Mouse (Mus musculus) natural killer cell, adult 2 months (primary cell): ENCODE measurements around the gene Cmc2.

Experiments used
- DNase-seq, 2 experiments: peaks; one replicate each; pipeline ENCODE4 v3.0.0; 2022; ENCODE audit warnings: low spot score in 2 of 2

The Cmc2 gene

GRCm38 (mm10) chr8:116905836-116906235, 15.4 kb downstream of the Cmc2 start:
- DNase-seq: no peak

GRCm38 (mm10) chr8:116905252-116905651, 16.0 kb downstream of the Cmc2 start:
- DNase-seq: no peak

- DNase-seq: no peak
Measured at GRCm38 (mm10) chr8:116904736-116905135, 16.5 kb downstream of the Cmc2 start.

- no peak for DNase-seq
Measured at GRCm38 (mm10) chr8:116895521-116895920, 25.7 kb downstream of the Cmc2 start.

- no peak for DNase-seq
Measured at GRCm38 (mm10) chr8:116893938-116894337, 27.3 kb downstream of the Cmc2 start.

- DNase-seq: no peak
Measured at GRCm38 (mm10) chr8:116892636-116893035, 28.6 kb downstream of the Cmc2 start.

GRCm38 (mm10) chr8:116892130-116892529, 29.1 kb downstream of the Cmc2 start:
- no peak for DNase-seq

- no peak for DNase-seq
Measured at GRCm38 (mm10) chr8:116891446-116891845, 29.8 kb downstream of the Cmc2 start.

GRCm38 (mm10) chr8:116887813-116888212, 33.4 kb downstream of the Cmc2 start:
- no peak for DNase-seq

GRCm38 (mm10) chr8:116881396-116881795, 39.9 kb downstream of the Cmc2 start:
- no peak for DNase-seq

GRCm38 (mm10) chr8:116875798-116876450, 45.3 kb downstream of the Cmc2 start:
- DNase-seq: peak in 1 of 2 experiments; percentile 57

GRCm38 (mm10) chr8:116873986-116874385, 47.3 kb downstream of the Cmc2 start:
- DNase-seq: no peak

- peak in 1 of 2 experiments; percentile 36 for DNase-seq
Measured at GRCm38 (mm10) chr8:116873586-116873985, 47.7 kb downstream of the Cmc2 start.

- DNase-seq: peak in 1 of 2 experiments; percentile 47
Measured at GRCm38 (mm10) chr8:116872761-116873342, 48.4 kb downstream of the Cmc2 start.

- no peak for DNase-seq
Measured at GRCm38 (mm10) chr8:116868699-116869098, 52.6 kb downstream of the Cmc2 start.

- DNase-seq: no peak
Measured at GRCm38 (mm10) chr8:116867321-116867720, 53.9 kb downstream of the Cmc2 start.

- peak; percentile 40 to 60 for DNase-seq
Measured at GRCm38 (mm10) chr8:116866118-116866903, 54.9 kb downstream of the Cmc2 start.

- DNase-seq: no peak
Measured at GRCm38 (mm10) chr8:116864514-116864913, 56.7 kb downstream of the Cmc2 start.

- no peak for DNase-seq
Measured at GRCm38 (mm10) chr8:116864022-116864387, 57.2 kb downstream of the Cmc2 start.

GRCm38 (mm10) chr8:116863357-116864021, 57.8 kb downstream of the Cmc2 start:
- DNase-seq: no peak

GRCm38 (mm10) chr8:116862191-116862590, 59.1 kb downstream of the Cmc2 start:
- no peak for DNase-seq

- DNase-seq: no peak
Measured at GRCm38 (mm10) chr8:116852042-116852441, 69.2 kb downstream of the Cmc2 start.
